Comparison of ENCODE assay signal across 10 mouse cellular contexts in the genomic region with DNA sequence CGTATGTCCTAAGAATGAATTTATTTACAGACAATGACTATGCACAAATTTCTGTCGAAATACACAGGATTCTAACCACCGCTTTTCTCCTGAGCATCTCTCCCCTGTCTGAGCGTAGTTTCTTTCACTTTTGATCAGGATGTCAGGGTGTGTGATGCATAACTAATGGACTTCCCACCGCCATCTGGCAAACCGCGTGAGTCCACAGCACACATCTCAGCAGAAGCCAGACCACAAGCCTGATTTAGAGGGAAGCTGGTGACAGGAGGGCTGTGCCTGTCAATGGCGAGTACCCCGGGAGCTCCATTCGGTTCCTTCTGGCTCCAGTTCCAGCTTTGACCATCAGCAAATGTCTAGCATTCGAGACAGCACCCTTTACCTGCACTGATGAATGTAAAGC. TPM values are rescaled to one million over a fixed set of nuclear protein-coding genes. Genes with fewer than 3 reads are reported as not detected.
DNase-seq lines count a peak whose midpoint lies in the region; ATAC-seq lines count a peak whose summit lies in the region.
"Had no signal": no experiment of that assay in that cellular context is flagged by ENCODE, and none has a peak within 500 bp of the region (broad histone marks: within the 10 kb centered on the region; RNA-seq: fewer than 3 reads in every experiment).

No protein-coding gene starts in this region.

- no peak overlapping the region for H3K9ac ChIP-seq in midbrain, embryonic 14.5 days (replicated peaks; ENCODE audit: low read length)
- no peak overlapping the region for H3K9ac ChIP-seq in midbrain, embryonic 16.5 days (ENCODE audit: low read depth, low read length)
- H3K9ac ChIP-seq: midbrain, embryonic 13.5 days had no signal

- no peaks in the 10 kb centered on the region for H3K27me3 ChIP-seq in midbrain, embryonic 14.5 days (ENCODE audit: control insufficient read depth, insufficient read depth, low read length)
- H3K27me3 ChIP-seq in midbrain, embryonic 16.5 days (ENCODE audit: control insufficient read depth, insufficient read depth, low read depth, low read length): no peaks in the 10 kb centered on the region
- H3K27me3 ChIP-seq: midbrain, embryonic 13.5 days had no signal

- no peak overlapping the region for H3K4me2 ChIP-seq in midbrain, embryonic 14.5 days (ENCODE audit: low read length)
- H3K4me2 ChIP-seq in midbrain, embryonic 16.5 days (ENCODE audit: low read length): no peak overlapping the region
- H3K4me2 ChIP-seq: midbrain, embryonic 13.5 days had no signal

- H3K4me1 ChIP-seq in midbrain, embryonic 14.5 days (ENCODE audit: control insufficient read depth, insufficient read depth, low read length): no peaks in the 10 kb centered on the region
- H3K4me1 ChIP-seq in midbrain, embryonic 16.5 days (ENCODE audit: control insufficient read depth, insufficient read depth, low read length): no peaks in the 10 kb centered on the region

- H3K27ac ChIP-seq in midbrain, embryonic 14.5 days (replicated peaks; ENCODE audit: low read depth, low read length): no peak overlapping the region
- no peak overlapping the region for H3K27ac ChIP-seq in midbrain, embryonic 16.5 days (ENCODE audit: low read length)
- H3K27ac ChIP-seq: midbrain, embryonic 13.5 days had no signal

- ATAC-seq in midbrain, embryonic 14.5 days (ENCODE audit: low FRiP score, low TSS enrichment): no peak
- ATAC-seq in midbrain, embryonic 16.5 days: no peak
- ATAC-seq: midbrain, embryonic 13.5 days had no signal

- peak; percentile 21 for DNase-seq in midbrain, embryonic 14.5 days
- peak; percentile 28 for DNase-seq in ZHBTc4 (ENCODE audit: low read depth, low spot score)
- DNase-seq in cerebellum, postnatal 36 days: peak; percentile 77 to 78
- DNase-seq in retina, postnatal 1 day: peak; percentile 53
- DNase-seq in adrenal gland, postnatal 4 days (ENCODE audit: low spot score in 2 of 2): no peak
- DNase-seq in frontal cortex, postnatal 25 days (ENCODE audit: low spot score in 2 of 2): no peak
- DNase-seq in adrenal gland, postnatal 14 days: no peak
- DNase-seq: thymus, postnatal 25 days had no signal

- 41% methylated on average over 11 of the region's 11 CpGs for WGBS in midbrain, embryonic 14.5 days
- 53% methylated on average over 11 of the region's 11 CpGs for WGBS in midbrain, embryonic 16.5 days

- no peaks in the 10 kb centered on the region for H3K36me3 ChIP-seq in midbrain, embryonic 14.5 days (ENCODE audit: control insufficient read depth, insufficient read depth, low read length)
- no peaks in the 10 kb centered on the region for H3K36me3 ChIP-seq in midbrain, embryonic 16.5 days (ENCODE audit: control insufficient read depth, insufficient read depth, low read length)
- H3K36me3 ChIP-seq: midbrain, embryonic 13.5 days had no signal

- H3K4me3 ChIP-seq in midbrain, embryonic 14.5 days (replicated peaks; ENCODE audit: low read depth, low read length): no peak overlapping the region
- H3K4me3 ChIP-seq in midbrain, embryonic 16.5 days (ENCODE audit: low read depth, low read length): no peak overlapping the region
- H3K4me3 ChIP-seq: midbrain, embryonic 13.5 days had no signal

- no peaks in the 10 kb centered on the region for H3K9me3 ChIP-seq in midbrain, embryonic 14.5 days (ENCODE audit: control insufficient read depth, low read length)
- no peaks in the 10 kb centered on the region for H3K9me3 ChIP-seq in midbrain, embryonic 16.5 days (replicated peaks; ENCODE audit: control insufficient read depth, low read length, poor library complexity, severe bottlenecking)
- H3K9me3 ChIP-seq: midbrain, embryonic 13.5 days had no signal

RNA-seq across cellular contexts. Expression of gene E2f3, which starts 17.3 kb away (rescaled TPM):
- 4.1 and 5.3 TPM in 2 replicates for polyA plus RNA-seq in midbrain, embryonic 14.5 days (2014; fragmentation: Nextera tagmentation; extraction: Ambion mirVana)
- polyA plus RNA-seq in midbrain, embryonic 16.5 days (2015; fragmentation: Nextera tagmentation; extraction: Ambion mirVana): 4.0 and 4.4 TPM in 2 replicates
- 10 to 100 TPM; 17.2 to 20.3 TPM for total RNA-seq in adrenal gland, postnatal 4 days (2021)
- 11.5 and 12.3 TPM in 2 replicates for total RNA-seq in adrenal gland, postnatal 14 days (2021)

Comparison
In these comparisons a context has a peak if more than half of its experiments do, and no peak if none do; other contexts are left out.
1. DNase-seq: peak in midbrain, embryonic 14.5 days (single experiment), ZHBTc4 (single experiment), cerebellum, postnatal 36 days (2 of 2) and retina, postnatal 1 day (single experiment); none in adrenal gland, postnatal 4 days (0 of 2), frontal cortex, postnatal 25 days (0 of 2) and adrenal gland, postnatal 14 days (single experiment).